Mouse (Mus musculus): ENCODE data around the gene Sdhaf2.

- TF ChIP-seq CTCF (IDR thresholded peaks at IDR 0.05; ENCODE audit: low read depth): no peak
- no peak for TF ChIP-seq EP300 (IDR thresholded peaks at IDR 0.05; ENCODE audit: low read depth)
Observed at GRCm38 (mm10) chr19:10496976-10497375, 29.0 kb downstream of the Sdhaf2 start.

Measured in liver, postnatal 0 days (tissue).